Mouse (Mus musculus) embryonic facial prominence, embryonic 14.5 days (tissue): Measurements from ENCODE around the gene Pcf11. TPM values are rescaled to one million over a fixed set of nuclear protein-coding genes. Genes with fewer than 3 reads are reported as not detected.

Source experiments
- ATAC-seq: fragments of 200-750 bp; cut with Nextera tagmentation; 2 replicates; pipeline ENCODE4 v1.8.0; 2017; ENCODE audit warnings: low read depth, moderate number of reproducible peaks, moderate TSS enrichment
- DNase-seq: peaks from one replicate; pipeline ENCODE4 v3.0.0-alpha.2; 2015; ENCODE audit warnings: low spot score
- H3K27ac ChIP-seq: fragments of 300-500 bp; sonication (generic); replicated peaks from 2 replicates; pipeline ENCODE4 v1.5.1; 2014; ENCODE audit warnings: low read depth, mild to moderate bottlenecking, low read length, moderate library complexity
- H3K27me3 ChIP-seq: fragments of 300-500 bp; sonication (generic); replicated peaks from 2 replicates; pipeline ENCODE4 v1.6.1; 2014; ENCODE audit warnings: low read length; ENCODE audit not compliant: control insufficient read depth, insufficient read depth
- H3K36me3 ChIP-seq: fragments of 300-500 bp; sonication (generic); 2 replicates; pipeline ENCODE4 v1.6.1; 2014; ENCODE audit warnings: low read length, mixed read lengths; ENCODE audit not compliant: control insufficient read depth, insufficient read depth
- H3K4me1 ChIP-seq: fragments of 300-500 bp; sonication (generic); 2 replicates; pipeline ENCODE4 v1.6.1; 2014; ENCODE audit warnings: antibody characterized with exemption, low read length; ENCODE audit not compliant: control insufficient read depth, insufficient read depth
- H3K4me2 ChIP-seq: fragments of 300-500 bp; sonication (generic); 2 replicates; pipeline ENCODE4 v1.6.1; 2014; ENCODE audit warnings: low read depth, mild to moderate bottlenecking, low read length, moderate library complexity, mixed read lengths
- H3K4me3 ChIP-seq: fragments of 300-500 bp; sonication (generic); 2 replicates; pipeline ENCODE4 v1.5.1; 2014; ENCODE audit warnings: low read depth, mild to moderate bottlenecking, low read length
- H3K9ac ChIP-seq: fragments of 300-500 bp; sonication (generic); 2 replicates; pipeline ENCODE4 v1.6.1; 2014; ENCODE audit warnings: low read depth, mild to moderate bottlenecking, low read length, moderate library complexity, mixed read lengths
- H3K9me3 ChIP-seq: fragments of 300-500 bp; sonication (generic); 2 replicates; pipeline ENCODE4 v1.6.1; 2016; ENCODE audit warnings: low read length; ENCODE audit not compliant: control insufficient read depth
- WGBS: fragments of 180-500 bp; shearing (Covaris S2); extraction: QIAGEN DNeasy Blood & Tissue Kit; methylation state at CpG from one replicate; pipeline ENCODE4 v1.1.7; 2014; 5-methylcytosine and 5-hydroxymethylcytosine counted together
- polyA plus RNA-seq: library from polyadenylated mRNA; unstranded; fragments of >200 nt; fragmentation: Nextera tagmentation; extraction: Ambion mirVana; gene quantifications from 2 replicates; pipeline ENCODE4 v1.2.1, GENCODE M21; 2014

The Pcf11 gene
- polyA plus RNA-seq, 1 experiment from 2014 or later = 19.6 TPM

DNA sequence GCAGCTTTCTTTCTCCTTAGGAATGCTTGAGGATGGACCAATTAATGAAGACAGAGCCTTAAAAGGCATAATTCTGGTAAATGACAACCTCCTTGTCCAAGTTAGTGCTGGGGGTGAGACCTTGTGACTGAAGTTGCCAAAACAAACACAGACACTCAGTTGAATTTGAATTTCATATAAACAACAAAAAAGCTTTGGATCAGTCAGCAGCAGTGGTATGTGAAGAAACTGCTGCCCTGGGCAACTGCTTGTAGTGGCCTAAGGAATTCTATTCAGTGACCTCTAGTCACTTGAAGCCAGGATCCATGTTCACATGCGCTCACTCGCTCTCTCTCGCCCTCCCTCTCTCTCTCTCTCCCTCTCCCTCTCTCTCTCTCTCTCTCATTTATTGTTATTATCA, 26.7 kb upstream of the Pcf11 start:
- Histone ChIP-seq H3K4me1 (no peaks in the 10 kb centered on the region), H3K27ac (no peak overlapping the region), H3K9me3 (no peaks in the 10 kb centered on the region), H3K4me2 (no peak overlapping the region), H3K27me3 (no peaks in the 10 kb centered on the region), H3K4me3 (no peak overlapping the region), H3K9ac (no peak overlapping the region), H3K36me3 (no peaks in the 10 kb centered on the region)
- DNase-seq = no peak
- 84% methylated on average over 3 of the region's 3 CpGs for WGBS
- ATAC-seq = no peak

GRCm38 (mm10) chr7:92689101-92689500, 19.4 kb upstream of the Pcf11 start:
- no peak for DNase-seq
- WGBS = 68% methylated on average over 2 of the region's 2 CpGs
- ATAC-seq = no peak
- Histone ChIP-seq H3K36me3 (no peaks in the 10 kb centered on the region), H3K4me1 (no peaks in the 10 kb centered on the region), H3K4me2 (no peak overlapping the region), H3K4me3 (no peak overlapping the region), H3K27ac (no peak overlapping the region), H3K9me3 (no peaks in the 10 kb centered on the region), H3K27me3 (no peaks in the 10 kb centered on the region), H3K9ac (no peak overlapping the region)

DNA sequence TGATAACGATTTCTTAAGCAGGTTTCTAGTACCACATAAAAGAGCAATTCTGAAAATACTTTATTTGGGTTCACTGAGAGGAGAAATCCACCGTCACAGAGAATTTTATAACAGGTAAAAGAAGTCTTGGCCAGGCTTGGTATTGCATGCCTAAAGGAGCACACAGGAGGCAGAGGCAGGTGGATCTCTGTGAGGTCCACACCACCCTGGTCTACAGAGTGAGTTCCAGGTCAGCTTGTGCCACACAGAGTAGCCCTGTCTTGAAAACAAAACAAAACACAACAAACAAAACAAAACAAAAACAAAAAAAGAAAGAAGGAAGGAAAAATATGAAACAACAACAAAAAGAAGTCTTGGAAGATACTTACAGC, 18.6 kb upstream of the Pcf11 start:
- ATAC-seq (no peak), DNase-seq (no peak)
- Histone ChIP-seq H3K4me1 (no peaks in the 10 kb centered on the region), H3K27me3 (no peaks in the 10 kb centered on the region), H3K9ac (no peak overlapping the region), H3K36me3 (no peaks in the 10 kb centered on the region), H3K4me2 (no peak overlapping the region), H3K9me3 (no peaks in the 10 kb centered on the region), H3K4me3 (no peak overlapping the region), H3K27ac (no peak overlapping the region)
- 83% methylated on average over 2 of the region's 2 CpGs for WGBS

- H3K27ac ChIP-seq = no peak overlapping the region
- no peaks in the 10 kb centered on the region for H3K4me1 ChIP-seq
- WGBS = 69% methylated on average over 5 of the region's 5 CpGs
- DNase-seq = no peak
- no peak overlapping the region for H3K9ac ChIP-seq
- H3K27me3 ChIP-seq = no peaks in the 10 kb centered on the region
- no peaks in the 10 kb centered on the region for H3K36me3 ChIP-seq
- ATAC-seq = no peak
- no peaks in the 10 kb centered on the region for H3K9me3 ChIP-seq
- no peak overlapping the region for H3K4me2 ChIP-seq
- no peak overlapping the region for H3K4me3 ChIP-seq
Measured at GRCm38 (mm10) chr7:92687556-92688298, 18.0 kb upstream of the Pcf11 start.

- Histone ChIP-seq H3K9me3 (no peaks in the 10 kb centered on the region), H3K4me1 (no peaks in the 10 kb centered on the region), H3K4me2 (no peak overlapping the region), H3K27ac (no peak overlapping the region), H3K27me3 (no peaks in the 10 kb centered on the region), H3K9ac (no peak overlapping the region), H3K4me3 (no peak overlapping the region), H3K36me3 (no peaks in the 10 kb centered on the region)
- DNase-seq (peak; percentile 10), ATAC-seq (no peak)
- WGBS = 63% methylated on average over 4 of the region's 4 CpGs
Measured at GRCm38 (mm10) chr7:92677346-92677745, 7.6 kb upstream of the Pcf11 start.

DNA sequence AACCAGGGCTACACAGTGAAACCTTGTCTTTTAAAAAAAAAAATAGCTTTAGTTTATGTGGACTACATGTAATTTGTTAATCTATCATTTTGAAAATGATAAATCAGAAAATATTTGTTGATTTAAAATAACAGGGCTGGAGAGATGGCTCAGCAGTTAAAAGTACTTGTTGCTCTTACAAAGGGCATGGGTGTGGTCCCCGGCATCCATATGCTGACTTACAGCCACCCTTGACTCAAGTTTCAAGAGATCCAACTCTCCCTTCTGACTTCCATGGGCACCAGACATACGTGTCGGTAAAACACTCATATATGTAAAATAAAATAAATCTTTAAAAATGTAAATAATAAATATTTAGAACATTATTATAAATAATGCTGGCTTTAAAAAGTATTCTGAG, 5.4 kb upstream of the Pcf11 start:
- H3K9ac ChIP-seq = no peak overlapping the region
- no peak overlapping the region for H3K27ac ChIP-seq
- no peak for ATAC-seq
- H3K4me1 ChIP-seq = no peaks in the 10 kb centered on the region
- no peak overlapping the region for H3K4me2 ChIP-seq
- 71% methylated on average over 3 of the region's 3 CpGs for WGBS
- DNase-seq = no peak
- no peak overlapping the region for H3K4me3 ChIP-seq
- no peaks in the 10 kb centered on the region for H3K27me3 ChIP-seq
- no peaks in the 10 kb centered on the region for H3K9me3 ChIP-seq
- no peaks in the 10 kb centered on the region for H3K36me3 ChIP-seq

DNA sequence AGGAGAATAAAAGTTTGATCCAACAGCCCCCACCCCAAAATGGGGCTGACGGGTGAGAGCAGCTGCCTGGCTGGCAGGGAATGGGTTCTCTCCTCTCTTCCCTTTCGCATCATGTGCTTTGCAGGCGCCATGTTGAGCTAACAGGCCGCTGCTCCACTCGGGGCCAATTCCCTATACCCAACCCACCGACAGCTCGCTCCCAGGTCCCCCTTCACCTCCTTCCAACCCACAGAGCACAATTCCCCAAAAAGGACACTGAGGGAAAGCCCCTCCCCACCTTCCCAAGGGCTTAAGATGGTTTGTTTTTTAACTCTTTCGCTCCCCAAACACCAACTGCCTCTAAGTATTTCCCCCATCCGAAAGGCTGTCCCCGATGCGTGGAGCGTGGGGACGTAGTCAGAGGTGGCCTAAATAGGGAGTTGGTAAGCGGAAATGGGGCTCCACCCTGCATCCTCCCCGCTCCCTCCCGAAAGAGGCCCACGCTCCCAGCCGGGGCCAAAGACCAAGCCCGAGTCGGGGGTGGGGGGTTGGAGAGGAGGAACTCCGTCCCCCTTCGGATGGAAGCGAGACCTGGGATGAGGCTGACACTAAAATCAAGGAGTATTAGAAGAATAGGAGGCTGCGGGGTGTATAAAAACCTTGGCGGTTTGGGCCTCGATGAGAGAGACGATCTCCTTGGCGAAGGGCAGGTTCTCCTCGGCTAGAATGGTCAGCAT, 785 bp downstream of the Pcf11 start:
- under 1% methylated on average over 28 of the region's 29 CpGs for WGBS
- peak overlapping the region; percentile 68 for H3K4me2 ChIP-seq
- DNase-seq = peak; percentile 70
- no peaks in the 10 kb centered on the region for H3K27me3 ChIP-seq
- 0 out of 2 replicates have a peak, but pooled peaks have one; percentile 1 for ATAC-seq
- no peaks in the 10 kb centered on the region for H3K9me3 ChIP-seq
- peak overlapping the region; percentile 97 for H3K27ac ChIP-seq
- peaks cover 12% of the 10 kb centered on the region for H3K4me1 ChIP-seq
- peak overlapping the region; percentile 67 for H3K4me3 ChIP-seq
- 0 out of 2 replicates have a peak, but pooled peaks cover 5% of the 10 kb centered on the region for H3K36me3 ChIP-seq
- H3K9ac ChIP-seq = peak overlapping the region; percentile 90

GRCm38 (mm10) chr7:92666274-92666820, 3.4 kb downstream of the Pcf11 start:
- WGBS = 82% methylated on average over 7 of the region's 7 CpGs

More at GRCm38 (mm10) chr7:92666274-92666820, 3.4 kb downstream of the Pcf11 start:
- no peak for ATAC-seq
- H3K27ac ChIP-seq = no peak overlapping the region
- no peak for DNase-seq
- 0 out of 2 replicates have a peak overlapping the region, but pooled peaks have one; percentile 67 for H3K4me3 ChIP-seq
- H3K9me3 ChIP-seq = no peaks in the 10 kb centered on the region
- peaks cover 21% of the 10 kb centered on the region for H3K36me3 ChIP-seq
- H3K27me3 ChIP-seq = no peaks in the 10 kb centered on the region
- peaks cover 12% of the 10 kb centered on the region for H3K4me1 ChIP-seq
- peak overlapping the region; percentile 68 for H3K4me2 ChIP-seq
- H3K9ac ChIP-seq = 0 out of 2 replicates have a peak overlapping the region, but pooled peaks have one; percentile 42
